ENCODE assay signal across 24 mouse cellular contexts in the genomic region with DNA sequence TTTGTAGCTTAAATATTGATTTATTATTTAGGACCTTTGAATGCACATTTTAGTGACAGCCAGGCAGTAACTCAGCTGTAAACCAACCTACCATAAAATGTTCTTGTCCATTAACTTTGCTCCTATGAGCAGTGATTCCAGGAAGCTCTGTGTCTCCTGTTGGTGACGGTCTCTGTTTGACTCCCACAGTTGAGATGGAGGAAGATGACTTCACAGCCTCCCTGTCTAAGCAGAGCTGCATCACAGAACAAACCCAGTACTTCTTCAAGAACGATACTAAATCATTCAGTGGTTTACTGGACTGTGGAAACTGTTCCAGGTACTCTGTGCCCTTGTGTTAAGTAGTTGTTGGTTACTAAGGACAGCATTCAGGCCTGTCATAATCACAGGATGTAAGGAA.
"Had no signal": no experiment of that assay in that cellular context is flagged by ENCODE, and none has a peak within 500 bp of the region (broad histone marks: within the 10 kb centered on the region; RNA-seq: fewer than 3 reads in every experiment).

No protein-coding gene starts in this region.

- H3K27ac ChIP-seq: heart, adult 2 months; heart, embryonic 13.5 days; heart, embryonic 15.5 days; hindbrain, embryonic 13.5 days; hindbrain, embryonic 15.5 days; hindbrain, postnatal 0 days; limb, embryonic 13.5 days; limb, embryonic 15.5 days; liver, embryonic 12.5 days; liver, embryonic 14.5 days had no signal

- H3K36me3 ChIP-seq: liver, embryonic 12.5 days had no signal

- H3K9me3 ChIP-seq: heart, embryonic 13.5 days; heart, embryonic 15.5 days; hindbrain, embryonic 13.5 days; hindbrain, embryonic 15.5 days; limb, embryonic 13.5 days; limb, embryonic 15.5 days; liver, embryonic 12.5 days had no signal

- H3K4me2 ChIP-seq: heart, embryonic 11.5 days; heart, embryonic 13.5 days; heart, embryonic 15.5 days; hindbrain, embryonic 13.5 days; hindbrain, embryonic 15.5 days; limb, embryonic 13.5 days; limb, embryonic 15.5 days; liver, embryonic 12.5 days had no signal

- H3K9ac ChIP-seq: forebrain, postnatal 0 days; heart, embryonic 13.5 days; heart, embryonic 15.5 days; hindbrain, embryonic 13.5 days; hindbrain, embryonic 15.5 days; limb, embryonic 13.5 days; limb, embryonic 15.5 days; liver, embryonic 12.5 days; liver, embryonic 14.5 days had no signal

- H3K4me3 ChIP-seq: heart, adult 2 months; heart, embryonic 13.5 days; heart, embryonic 15.5 days; hindbrain, embryonic 13.5 days; hindbrain, embryonic 15.5 days; limb, embryonic 13.5 days; limb, embryonic 15.5 days; liver, embryonic 12.5 days had no signal

- ATAC-seq: forebrain, postnatal 0 days; hindbrain, postnatal 0 days; intestine, embryonic 16.5 days; liver, embryonic 12.5 days had no signal

- H3K4me1 ChIP-seq: heart, embryonic 13.5 days; heart, embryonic 15.5 days; hindbrain, embryonic 13.5 days; hindbrain, embryonic 15.5 days; limb, embryonic 13.5 days; limb, embryonic 15.5 days; liver, embryonic 12.5 days had no signal

- DNase-seq: forebrain, postnatal 0 days; gastrocnemius, postnatal 14 days; gastrocnemius, postnatal 36 days; heart, adult 11 months; heart, adult 2 months; heart, postnatal 14 days; heart, postnatal 36 days; kidney, adult 11 months; kidney, adult 2 months; kidney, postnatal 10 days; layer of hippocampus, adult 9-11 months; layer of hippocampus, postnatal 36 days; left cerebral cortex, postnatal 4 days had no signal

- H3K27me3 ChIP-seq: heart, embryonic 13.5 days; heart, embryonic 15.5 days; hindbrain, embryonic 13.5 days; hindbrain, embryonic 15.5 days; limb, embryonic 13.5 days; limb, embryonic 15.5 days; liver, embryonic 12.5 days had no signal
